Mouse (Mus musculus): ENCODE data around the gene Gcn1l1. TPM values are rescaled to one million over a fixed set of nuclear protein-coding genes. Genes with fewer than 3 reads are reported as not detected.

The Gcn1l1 gene
- total and polyA plus RNA-seq, 3 experiments: 88.2 to 123 (median 93.8) TPM

GRCm38 (mm10) chr5:115544655-115545185 is 20.3 kb upstream of the Gcn1l1 start:
- TF ChIP-seq UBTF (IDR thresholded peaks at IDR 0.05; ENCODE audit: borderline replicate concordance, insufficient read depth, low read depth, low read length) (no peak), EP300 (IDR thresholded peaks at IDR 0.05; ENCODE audit: low read depth in 1 of 2, low read length in 2 of 2) (no peak), NRF1 (IDR thresholded peaks at IDR 0.05; ENCODE audit: insufficient read depth, low read depth, low read length, poor library complexity, severe bottlenecking) (no peak), POLR2A (IDR thresholded peaks at IDR 0.05; ENCODE audit: control insufficient read depth in 1 of 2, insufficient read depth in 1 of 2, low read depth in 1 of 2, low read length in 2 of 2, poor library complexity in 1 of 2) (no peak), NELFE (IDR thresholded peaks at IDR 0.05; ENCODE audit: low read depth, low read length) (no peak), TCF12 (IDR thresholded peaks at IDR 0.05; ENCODE audit: low read depth, low read length) (no peak), USF2 (IDR thresholded peaks at IDR 0.05; ENCODE audit: borderline replicate concordance in 1 of 2, insufficient read depth in 1 of 2, low read depth in 1 of 2, low read length in 2 of 2) (no peak), MAFK (IDR thresholded peaks at IDR 0.05; ENCODE audit: borderline replicate concordance, low read depth, low read length) (no peak), CHD1 (IDR thresholded peaks at IDR 0.05; ENCODE audit: low read depth, low read length) (no peak)
- H3K9me3 ChIP-seq (replicated peaks; ENCODE audit: insufficient read depth, low read length): no peaks in the 10 kb centered on the region
- peaks cover 2% of the 10 kb centered on the region; the same call in 1 of the 2 replicates for H3K79me2 ChIP-seq (ENCODE audit: control insufficient read depth, insufficient read depth, low read length, poor library complexity)
- H3K4me1 ChIP-seq (ENCODE audit: control insufficient read depth in 1 of 2, insufficient read depth in 2 of 2, low read length in 2 of 2): peaks cover 0 to 6% of the 10 kb centered on the region in 2 experiments; a peak in 3 of 4 replicates
- no peak for DNase-seq (ENCODE audit: low read depth, low spot score)
- no peaks in the 10 kb centered on the region; a peak in 2 of 4 replicates for H3K36me3 ChIP-seq (ENCODE audit: control insufficient read depth in 1 of 2, insufficient read depth in 2 of 2, low read length in 2 of 2)
- no peak overlapping the region for H3K27ac ChIP-seq (ENCODE audit: control insufficient read depth, low read depth, low read length)
- H3K27me3 ChIP-seq (ENCODE audit: control insufficient read depth in 1 of 2, insufficient read depth in 2 of 2, low read length in 2 of 2): no peaks in the 10 kb centered on the region
- H3K4me3 ChIP-seq (ENCODE audit: control insufficient read depth in 1 of 2, insufficient read depth in 1 of 2, low read depth in 2 of 2, low read length in 2 of 2): no peak overlapping the region
- no peak overlapping the region for H3K9ac ChIP-seq (ENCODE audit: control insufficient read depth, low read depth, low read length, poor library complexity, severe bottlenecking)

- H3K79me2 ChIP-seq (ENCODE audit: control insufficient read depth, insufficient read depth, low read length, poor library complexity): peaks cover 2% of the 10 kb centered on the region; the same call in 1 of the 2 replicates
- no peaks in the 10 kb centered on the region for H3K27me3 ChIP-seq (ENCODE audit: control insufficient read depth in 1 of 2, insufficient read depth in 2 of 2, low read length in 2 of 2)
- H3K9me3 ChIP-seq (replicated peaks; ENCODE audit: insufficient read depth, low read length): no peaks in the 10 kb centered on the region
- no peaks in the 10 kb centered on the region; a peak in 2 of 4 replicates for H3K36me3 ChIP-seq (ENCODE audit: control insufficient read depth in 1 of 2, insufficient read depth in 2 of 2, low read length in 2 of 2)
- H3K9ac ChIP-seq (ENCODE audit: control insufficient read depth, low read depth, low read length, poor library complexity, severe bottlenecking): no peak overlapping the region
- no peak for DNase-seq (ENCODE audit: low read depth, low spot score)
- peaks cover 0 to 6% of the 10 kb centered on the region in 2 experiments; a peak in 3 of 4 replicates for H3K4me1 ChIP-seq (ENCODE audit: control insufficient read depth in 1 of 2, insufficient read depth in 2 of 2, low read length in 2 of 2)
- H3K27ac ChIP-seq (ENCODE audit: control insufficient read depth, low read depth, low read length): no peak overlapping the region
- H3K4me3 ChIP-seq (ENCODE audit: control insufficient read depth in 1 of 2, insufficient read depth in 1 of 2, low read depth in 2 of 2, low read length in 2 of 2): no peak overlapping the region
- TF ChIP-seq POLR2AphosphoS2 (IDR thresholded peaks at IDR 0.05; ENCODE audit: low read length) (no peak), NRF1 (IDR thresholded peaks at IDR 0.05; ENCODE audit: insufficient read depth, low read depth, low read length, poor library complexity, severe bottlenecking) (no peak), CTCF (IDR thresholded peaks at IDR 0.05 in 2 of 3, conservative IDR thresholded peaks at IDR 0.05 in 1 of 3; ENCODE audit: control insufficient read depth in 1 of 3, insufficient read depth in 1 of 3, low read depth in 2 of 3, low read length in 3 of 3, poor library complexity in 1 of 3, severe bottlenecking in 1 of 3) (no peak), MYC (IDR thresholded peaks at IDR 0.05; ENCODE audit: low read depth, low read length) (no peak), SIN3A (IDR thresholded peaks at IDR 0.05; ENCODE audit: low read length) (no peak), GABPA (IDR thresholded peaks at IDR 0.05; ENCODE audit: low read depth, low read length) (no peak), JUND (IDR thresholded peaks at IDR 0.05; ENCODE audit: low read depth, low read length) (no peak), MXI1 (IDR thresholded peaks at IDR 0.05; ENCODE audit: low read depth, low read length) (no peak), GATA1 (IDR thresholded peaks at IDR 0.05; ENCODE audit: low read depth, low read length) (no peak), ELF1 (IDR thresholded peaks at IDR 0.05; ENCODE audit: low read depth, low read length) (no peak)
These were observed 19.4 kb upstream of the Gcn1l1 start for GRCm38 (mm10) chr5:115545636-115546035.
